Mouse (Mus musculus): Measurements from ENCODE around the gene Git2. TPM values are rescaled to one million over a fixed set of nuclear protein-coding genes. Genes with fewer than 3 reads are reported as not detected.

The Git2 gene
- polyA plus RNA-seq, 1 experiment from 2014 or later: 32.6 TPM

DNA sequence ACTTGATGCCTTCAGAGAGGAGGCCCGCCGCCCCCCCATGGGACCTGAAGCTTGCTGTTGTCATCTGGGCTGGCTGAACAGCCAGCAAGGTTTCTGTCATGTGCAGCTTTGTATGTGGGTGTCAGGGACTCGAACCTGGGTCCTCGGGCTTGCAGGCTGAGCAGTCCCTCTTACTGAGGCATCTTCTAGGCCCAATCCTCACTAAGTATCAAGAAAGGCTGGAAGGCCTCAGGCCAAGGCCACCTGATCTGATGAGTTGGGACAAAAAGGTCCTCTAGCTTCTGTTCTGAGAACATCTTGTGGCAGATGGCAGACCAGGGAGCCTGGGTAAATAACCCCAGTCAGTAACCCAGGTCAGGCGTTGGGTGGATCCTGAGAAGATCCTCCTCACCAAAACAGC lies 34.5 kb upstream of the Git2 start:
- WGBS: 96% methylated on average over 5 of the region's 5 CpGs
- Histone ChIP-seq H3K4me2 (ENCODE audit: low read length) (no peak overlapping the region), H3K4me3 (ENCODE audit: control insufficient read depth in 1 of 2, insufficient read depth in 1 of 2, low read depth in 1 of 2, low read length in 2 of 2) (no peak overlapping the region), H3K4me1 (ENCODE audit: control insufficient read depth in 2 of 2, insufficient read depth in 2 of 2, low read length in 2 of 2) (peaks cover 18 to 27% of the 10 kb centered on the region in 2 experiments), H3K36me3 (ENCODE audit: control insufficient read depth, insufficient read depth, low read length) (peaks cover 24% of the 10 kb centered on the region), H3K27me3 (ENCODE audit: control insufficient read depth, insufficient read depth, low read length) (no peaks in the 10 kb centered on the region), H3K9me3 (ENCODE audit: control insufficient read depth, low read length) (no peaks in the 10 kb centered on the region), H3K9ac (ENCODE audit: low read length) (no peak overlapping the region), H3K27ac (replicated peaks in 1 of 2; ENCODE audit: control insufficient read depth in 1 of 2, insufficient read depth in 1 of 2, low read depth in 2 of 2, low read length in 2 of 2) (no peak overlapping the region)
- ATAC-seq (ENCODE audit: insufficient number of reproducible peaks, insufficient read depth, low FRiP score, low read depth): no peak

GRCm38 (mm10) chr5:114809181-114809756 lies 34.0 kb upstream of the Git2 start:
- H3K9me3 ChIP-seq (ENCODE audit: control insufficient read depth, low read length): no peaks in the 10 kb centered on the region
- no peak overlapping the region for H3K9ac ChIP-seq (ENCODE audit: low read length)
- ATAC-seq (ENCODE audit: insufficient number of reproducible peaks, insufficient read depth, low FRiP score, low read depth): no peak
- H3K4me2 ChIP-seq (ENCODE audit: low read length): no peak overlapping the region
- peaks cover 18 to 27% of the 10 kb centered on the region in 2 experiments for H3K4me1 ChIP-seq (ENCODE audit: control insufficient read depth in 2 of 2, insufficient read depth in 2 of 2, low read length in 2 of 2)
- no peaks in the 10 kb centered on the region for H3K27me3 ChIP-seq (ENCODE audit: control insufficient read depth, insufficient read depth, low read length)
- peaks cover 30% of the 10 kb centered on the region for H3K36me3 ChIP-seq (ENCODE audit: control insufficient read depth, insufficient read depth, low read length)
- 75% methylated on average over 10 of the region's 10 CpGs for WGBS
- H3K4me3 ChIP-seq (ENCODE audit: control insufficient read depth in 1 of 2, insufficient read depth in 1 of 2, low read depth in 1 of 2, low read length in 2 of 2): no peak overlapping the region
- H3K27ac ChIP-seq (replicated peaks in 1 of 2; ENCODE audit: control insufficient read depth in 1 of 2, insufficient read depth in 1 of 2, low read depth in 2 of 2, low read length in 2 of 2): no peak overlapping the region

DNA sequence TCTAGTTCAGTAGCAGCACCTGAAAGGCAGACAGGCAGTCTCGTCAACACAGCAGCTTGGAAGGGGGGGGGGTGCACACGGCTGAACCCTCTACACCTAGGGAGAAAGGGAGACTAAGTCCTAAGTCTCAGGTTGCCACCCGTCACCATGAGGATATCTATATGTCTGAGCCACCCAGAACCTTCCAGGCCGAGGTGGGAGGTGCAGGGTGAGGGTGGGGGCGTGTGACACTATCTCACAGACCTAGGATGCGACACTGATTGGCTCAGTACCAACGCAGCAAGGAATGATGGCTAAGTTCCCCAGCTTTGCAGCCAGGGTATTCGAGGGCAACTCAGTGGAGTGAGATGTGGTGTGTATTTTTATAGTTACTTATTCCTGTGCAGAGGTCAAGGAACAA lies 33.1 kb upstream of the Git2 start:
- WGBS: 79% methylated on average over 8 of the region's 8 CpGs
- Histone ChIP-seq H3K27ac (replicated peaks in 1 of 2; ENCODE audit: control insufficient read depth in 1 of 2, insufficient read depth in 1 of 2, low read depth in 2 of 2, low read length in 2 of 2) (no peak overlapping the region), H3K27me3 (ENCODE audit: control insufficient read depth, insufficient read depth, low read length) (no peaks in the 10 kb centered on the region), H3K4me2 (ENCODE audit: low read length) (no peak overlapping the region), H3K9ac (ENCODE audit: low read length) (no peak overlapping the region), H3K4me1 (ENCODE audit: control insufficient read depth in 2 of 2, insufficient read depth in 2 of 2, low read length in 2 of 2) (peaks cover 18 to 27% of the 10 kb centered on the region in 2 experiments), H3K36me3 (ENCODE audit: control insufficient read depth, insufficient read depth, low read length) (peaks cover 39% of the 10 kb centered on the region), H3K4me3 (ENCODE audit: control insufficient read depth in 1 of 2, insufficient read depth in 1 of 2, low read depth in 1 of 2, low read length in 2 of 2) (no peak overlapping the region), H3K9me3 (ENCODE audit: control insufficient read depth, low read length) (no peaks in the 10 kb centered on the region)
- no peak for ATAC-seq (ENCODE audit: insufficient number of reproducible peaks, insufficient read depth, low FRiP score, low read depth)

- no peak overlapping the region for H3K4me3 ChIP-seq (ENCODE audit: control insufficient read depth in 1 of 2, insufficient read depth in 1 of 2, low read depth in 1 of 2, low read length in 2 of 2)
- no peaks in the 10 kb centered on the region for H3K9me3 ChIP-seq (ENCODE audit: control insufficient read depth, low read length)
- no peak for ATAC-seq (ENCODE audit: insufficient number of reproducible peaks, insufficient read depth, low FRiP score, low read depth)
- 61% methylated on average over 6 of the region's 6 CpGs for WGBS
- H3K27ac ChIP-seq (replicated peaks in 1 of 2; ENCODE audit: control insufficient read depth in 1 of 2, insufficient read depth in 1 of 2, low read depth in 2 of 2, low read length in 2 of 2): peak overlapping the region; percentile 80 to 89
- peaks cover 44% of the 10 kb centered on the region for H3K36me3 ChIP-seq (ENCODE audit: control insufficient read depth, insufficient read depth, low read length)
- peak overlapping the region; percentile 49; the same call in 1 of the 2 replicates for H3K4me2 ChIP-seq (ENCODE audit: low read length)
- peak overlapping the region; percentile 21; the same call in 1 of the 2 replicates for H3K9ac ChIP-seq (ENCODE audit: low read length)
- no peaks in the 10 kb centered on the region for H3K27me3 ChIP-seq (ENCODE audit: control insufficient read depth, insufficient read depth, low read length)
- H3K4me1 ChIP-seq (ENCODE audit: control insufficient read depth in 2 of 2, insufficient read depth in 2 of 2, low read length in 2 of 2): peaks cover 18 to 27% of the 10 kb centered on the region in 2 experiments
Observed at GRCm38 (mm10) chr5:114807893-114808292, 32.6 kb upstream of the Git2 start.

- no peaks in the 10 kb centered on the region for H3K27me3 ChIP-seq (ENCODE audit: control insufficient read depth, insufficient read depth, low read length)
- H3K4me3 ChIP-seq (ENCODE audit: control insufficient read depth in 1 of 2, insufficient read depth in 1 of 2, low read depth in 1 of 2, low read length in 2 of 2): peak overlapping the region in 1 of 2 experiments; percentile 3; a peak in 1 of 4 replicates
- 13% methylated on average over 8 of the region's 8 CpGs for WGBS
- H3K4me2 ChIP-seq (ENCODE audit: low read length): peak overlapping the region; percentile 49
- H3K9me3 ChIP-seq (ENCODE audit: control insufficient read depth, low read length): no peaks in the 10 kb centered on the region
- H3K9ac ChIP-seq (ENCODE audit: low read length): peak overlapping the region; percentile 54
- peaks cover 48% of the 10 kb centered on the region for H3K36me3 ChIP-seq (ENCODE audit: control insufficient read depth, insufficient read depth, low read length)
- peak overlapping the region; percentile 80 to 89 for H3K27ac ChIP-seq (replicated peaks in 1 of 2; ENCODE audit: control insufficient read depth in 1 of 2, insufficient read depth in 1 of 2, low read depth in 2 of 2, low read length in 2 of 2)
- peaks cover 18 to 27% of the 10 kb centered on the region in 2 experiments for H3K4me1 ChIP-seq (ENCODE audit: control insufficient read depth in 2 of 2, insufficient read depth in 2 of 2, low read length in 2 of 2)
- ATAC-seq (ENCODE audit: insufficient number of reproducible peaks, insufficient read depth, low FRiP score, low read depth): peak; percentile 70
Observed at GRCm38 (mm10) chr5:114807468-114807867, 32.2 kb upstream of the Git2 start.

DNA sequence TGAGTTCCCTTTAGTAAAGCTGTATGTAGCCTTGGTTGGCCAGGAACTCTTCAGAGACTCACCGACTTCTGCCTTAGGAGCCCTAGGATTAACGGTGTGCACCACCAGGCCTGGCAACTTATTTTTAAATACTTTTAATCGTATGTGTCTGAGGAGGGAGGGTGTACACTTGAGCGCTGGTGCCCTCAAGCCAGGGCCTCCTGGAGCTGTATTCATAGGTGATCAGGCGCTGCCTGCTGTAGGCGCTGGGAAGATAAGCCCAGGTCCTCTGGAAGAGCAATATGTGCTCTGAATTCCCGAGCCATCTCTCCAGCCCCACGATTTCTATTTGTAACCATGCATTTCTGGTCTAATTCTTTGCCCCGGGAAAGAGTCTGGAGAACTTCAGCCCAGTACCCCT lies 31.7 kb upstream of the Git2 start:
- Histone ChIP-seq H3K27me3 (ENCODE audit: control insufficient read depth, insufficient read depth, low read length) (no peaks in the 10 kb centered on the region), H3K4me3 (ENCODE audit: control insufficient read depth in 1 of 2, insufficient read depth in 1 of 2, low read depth in 1 of 2, low read length in 2 of 2) (peak overlapping the region in 1 of 2 experiments; percentile 3; a peak in 1 of 4 replicates), H3K4me1 (ENCODE audit: control insufficient read depth in 2 of 2, insufficient read depth in 2 of 2, low read length in 2 of 2) (peaks cover 18 to 27% of the 10 kb centered on the region in 2 experiments), H3K4me2 (ENCODE audit: low read length) (peak overlapping the region; percentile 49), H3K9me3 (ENCODE audit: control insufficient read depth, low read length) (no peaks in the 10 kb centered on the region), H3K36me3 (ENCODE audit: control insufficient read depth, insufficient read depth, low read length) (peaks cover 52% of the 10 kb centered on the region), H3K27ac (replicated peaks in 1 of 2; ENCODE audit: control insufficient read depth in 1 of 2, insufficient read depth in 1 of 2, low read depth in 2 of 2, low read length in 2 of 2) (peak overlapping the region; percentile 80 to 89), H3K9ac (ENCODE audit: low read length) (peak overlapping the region; percentile 54)
- ATAC-seq (ENCODE audit: insufficient number of reproducible peaks, insufficient read depth, low FRiP score, low read depth): 0 out of 2 replicates have a peak, but pooled peaks have one; percentile 28
- WGBS: 9% methylated on average over 9 of the region's 9 CpGs

- ATAC-seq (ENCODE audit: insufficient number of reproducible peaks, insufficient read depth, low FRiP score, low read depth): 0 out of 2 replicates have a peak, but pooled peaks have one; percentile 3
- peaks cover 56% of the 10 kb centered on the region for H3K36me3 ChIP-seq (ENCODE audit: control insufficient read depth, insufficient read depth, low read length)
- peaks cover 18 to 27% of the 10 kb centered on the region in 2 experiments for H3K4me1 ChIP-seq (ENCODE audit: control insufficient read depth in 2 of 2, insufficient read depth in 2 of 2, low read length in 2 of 2)
- H3K27me3 ChIP-seq (ENCODE audit: control insufficient read depth, insufficient read depth, low read length): no peaks in the 10 kb centered on the region
- H3K9ac ChIP-seq (ENCODE audit: low read length): peak overlapping the region; percentile 54
- WGBS: 72% methylated on average over 8 of the region's 8 CpGs
- H3K4me3 ChIP-seq (ENCODE audit: control insufficient read depth in 1 of 2, insufficient read depth in 1 of 2, low read depth in 1 of 2, low read length in 2 of 2): no peak overlapping the region
- no peaks in the 10 kb centered on the region for H3K9me3 ChIP-seq (ENCODE audit: control insufficient read depth, low read length)
- peak overlapping the region; percentile 49; the same call in 1 of the 2 replicates for H3K4me2 ChIP-seq (ENCODE audit: low read length)
- H3K27ac ChIP-seq (replicated peaks in 1 of 2; ENCODE audit: control insufficient read depth in 1 of 2, insufficient read depth in 1 of 2, low read depth in 2 of 2, low read length in 2 of 2): peak overlapping the region; percentile 80 to 89
Observed at GRCm38 (mm10) chr5:114806636-114807035, 31.3 kb upstream of the Git2 start.
